Mouse (Mus musculus) stomach, postnatal 0 days (tissue): Measurements from ENCODE around the gene Myom1.

Experiments used
- CTCF ChIP-seq: IDR thresholded peaks from 2 replicates; pipeline ENCODE4 v1.5.1; 2016; ENCODE audit warnings: antibody characterized with exemption, low read depth, mild to moderate bottlenecking, moderate library complexity
- EP300 ChIP-seq: optimal IDR thresholded peaks from 2 replicates; pipeline ENCODE3; 2016; ENCODE audit warnings: antibody characterized with exemption

- TF ChIP-seq CTCF = no peak
- no peak for TF ChIP-seq EP300
Observed at GRCm38 (mm10) chr17:71088154-71088521, 85.7 kb downstream of the Myom1 start.
